Mouse (Mus musculus) neural tube, embryonic 10.5 days (tissue): ENCODE results near the gene Coro2b.

Experiments
- DNase-seq: peaks from one replicate; pipeline ENCODE4 v3.0.0-alpha.2; 2017; ENCODE audit warnings: low spot score; ENCODE audit errors: extremely low spot score

Coro2b gene

DNA sequence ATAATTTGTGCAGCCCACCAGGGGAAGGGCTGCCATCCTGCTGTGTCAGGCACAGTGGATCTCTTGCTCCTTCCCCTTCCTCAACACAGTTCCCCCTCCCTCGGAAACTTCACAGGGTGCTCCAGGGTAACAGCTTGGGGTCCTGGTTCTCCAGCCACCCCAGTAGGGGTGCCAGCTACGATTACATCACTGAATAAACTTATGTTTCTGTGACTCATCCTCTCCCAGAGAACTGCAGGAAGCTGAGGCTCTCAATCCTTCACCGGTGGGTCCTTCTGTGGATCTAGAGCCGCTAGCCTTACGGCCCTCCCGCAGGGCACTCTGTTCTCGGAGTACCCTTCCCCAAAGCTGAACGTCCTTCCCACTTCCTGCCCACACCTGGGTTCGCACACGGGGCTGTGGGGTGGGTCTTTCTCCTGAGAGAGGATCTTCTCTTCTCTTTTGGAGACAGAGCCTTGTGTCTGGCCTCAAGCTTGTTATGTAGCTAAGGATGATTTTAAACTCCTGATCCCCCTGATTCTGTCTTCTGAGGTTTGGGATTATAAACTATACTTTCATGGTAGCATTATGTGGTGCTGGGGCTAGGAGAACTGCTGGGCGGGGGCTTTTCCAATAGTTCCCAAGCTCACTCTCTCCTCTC lies 136.2 kb downstream of the Coro2b start:
- DNase-seq: no peak

DNA sequence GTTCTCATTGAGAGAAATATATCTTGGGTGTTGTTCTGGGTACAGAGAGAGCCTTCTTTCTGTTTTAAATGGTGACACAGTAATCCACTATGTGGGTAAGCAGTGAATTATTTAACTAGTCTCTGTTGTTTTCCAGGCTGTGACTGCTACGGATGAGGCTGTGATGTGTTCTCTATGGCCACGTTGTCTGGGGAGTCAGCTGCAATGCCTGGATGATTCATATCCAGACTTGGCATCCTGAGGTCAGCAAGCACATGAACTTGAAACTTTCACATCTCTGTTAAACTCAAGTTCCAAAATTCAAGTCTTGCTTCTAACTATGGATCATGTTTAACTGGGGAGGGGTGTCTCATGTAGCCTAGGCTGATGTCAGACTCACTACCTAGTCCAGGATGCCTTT lies 142.7 kb downstream of the Coro2b start:
- DNase-seq: no peak

DNA sequence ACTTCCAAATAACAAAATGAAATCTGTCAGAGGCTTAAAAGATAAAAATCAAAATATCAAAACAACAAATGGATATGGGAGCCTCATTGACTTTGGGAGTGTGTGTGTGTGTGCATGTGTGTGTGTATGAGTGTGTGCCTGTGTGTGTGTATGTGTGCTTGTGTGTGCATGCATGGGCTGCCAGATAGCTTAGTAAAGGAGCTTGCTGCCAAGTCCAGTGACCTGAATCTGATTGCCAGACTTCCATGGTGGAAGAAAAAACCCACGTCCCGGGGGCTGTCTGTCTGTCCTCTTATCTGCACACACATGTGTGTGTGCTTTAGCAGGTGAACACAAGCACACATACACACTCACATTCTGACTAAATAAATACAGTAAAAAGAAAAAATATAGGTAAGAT lies 143.3 kb downstream of the Coro2b start:
- DNase-seq: no peak

DNA sequence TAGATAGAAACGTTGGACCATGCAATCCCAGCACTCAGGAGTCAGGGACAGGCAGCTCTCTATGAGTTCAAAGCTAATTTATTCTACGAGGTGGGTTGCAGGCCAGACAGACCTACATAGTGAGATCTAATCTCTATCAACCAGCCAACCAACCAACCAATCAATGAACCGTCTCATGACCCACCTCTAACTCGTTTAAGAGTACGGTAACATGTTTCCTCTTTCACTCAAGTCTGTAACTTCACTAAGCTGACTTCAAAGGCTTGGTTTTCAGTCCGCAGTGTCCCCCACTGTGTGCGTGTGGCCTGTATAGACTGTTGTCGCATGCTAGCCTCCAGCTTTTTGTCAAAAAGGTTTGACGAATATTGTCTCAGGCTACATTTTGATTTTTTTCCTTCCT lies 147.1 kb downstream of the Coro2b start:
- DNase-seq: no peak

DNA sequence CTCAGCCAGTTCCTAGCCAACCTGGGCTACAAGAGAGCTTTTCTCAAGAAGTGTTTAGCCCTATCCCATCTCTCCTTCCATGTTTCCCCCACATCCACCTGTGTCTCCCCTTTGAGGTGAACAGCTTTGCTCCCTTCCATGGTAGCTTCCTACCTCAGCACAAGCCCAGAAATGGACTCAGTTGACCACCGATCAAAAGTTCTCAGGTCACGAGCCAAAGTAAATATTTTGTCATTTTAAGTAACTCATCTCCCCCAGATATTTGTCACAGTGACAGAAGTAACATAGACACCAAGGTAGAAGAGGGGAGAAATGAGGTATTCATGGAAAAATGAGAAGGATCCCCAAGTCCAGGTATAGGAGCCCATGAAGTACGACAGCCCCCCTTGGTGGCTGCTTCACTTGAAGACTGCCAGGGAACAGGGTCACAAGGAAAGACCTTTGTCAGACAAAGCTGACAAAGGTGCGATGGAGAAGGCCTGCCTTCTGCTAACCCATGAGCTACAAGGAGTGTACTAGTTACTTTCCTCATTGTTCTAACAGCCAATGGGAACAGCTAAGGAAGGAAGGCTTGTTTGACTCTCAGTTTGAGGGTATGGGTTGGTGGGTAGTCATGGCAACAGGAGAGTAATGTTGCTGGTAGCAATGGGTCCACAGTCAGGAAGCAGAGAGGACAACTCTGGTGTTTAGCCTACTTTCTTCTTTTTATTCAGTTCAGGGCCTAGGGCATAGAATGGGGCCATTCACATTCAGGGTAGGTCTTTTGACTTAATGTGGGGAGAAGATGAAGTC lies 150.9 kb downstream of the Coro2b start:
- no peak for DNase-seq

DNA sequence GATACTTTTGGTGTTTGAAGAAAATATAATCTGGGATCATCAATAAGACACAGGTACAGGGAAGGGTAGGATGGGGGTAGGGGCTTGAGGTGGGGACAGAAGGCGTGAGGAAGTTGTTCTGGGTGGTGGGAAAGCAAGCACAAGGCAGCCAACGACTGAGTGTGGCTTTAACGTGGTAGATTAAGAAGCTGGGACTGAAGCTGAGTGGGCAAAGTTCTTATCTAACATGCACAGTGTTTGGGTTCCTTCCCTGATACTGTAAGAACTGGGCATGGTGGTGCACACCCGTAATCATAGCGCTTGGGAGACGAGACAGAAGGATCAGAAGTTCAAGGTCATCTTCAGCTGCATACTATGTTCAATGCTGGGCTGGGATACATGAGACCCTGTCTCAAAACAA lies 151.8 kb downstream of the Coro2b start:
- no peak for DNase-seq

DNA sequence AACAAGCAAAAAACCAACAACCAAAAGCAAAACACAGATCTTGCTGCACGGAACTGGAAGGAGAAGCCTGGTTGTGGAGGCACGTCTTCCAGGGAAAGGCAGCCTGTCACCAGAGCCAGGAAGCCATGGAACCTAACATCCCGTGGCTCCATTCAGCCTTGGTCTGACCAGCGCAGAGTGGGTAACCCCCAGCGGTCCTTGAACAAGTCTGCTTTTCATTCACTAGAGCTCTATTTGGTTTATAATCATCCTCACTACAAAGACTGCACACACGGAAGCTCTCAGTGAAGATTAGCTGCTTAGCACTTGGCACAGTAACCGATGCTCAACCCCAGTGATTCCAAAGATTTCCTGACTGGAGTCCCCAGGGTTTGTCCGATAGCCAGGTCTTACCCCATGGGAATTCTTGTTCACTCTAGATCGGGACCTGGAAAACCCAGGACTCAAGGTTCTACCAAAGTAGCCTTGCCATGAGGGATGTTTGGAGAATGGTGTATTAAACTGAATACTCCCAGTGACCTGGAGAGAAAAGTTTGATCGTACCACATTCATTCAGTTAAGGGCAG lies 154.2 kb downstream of the Coro2b start:
- DNase-seq: no peak

DNA sequence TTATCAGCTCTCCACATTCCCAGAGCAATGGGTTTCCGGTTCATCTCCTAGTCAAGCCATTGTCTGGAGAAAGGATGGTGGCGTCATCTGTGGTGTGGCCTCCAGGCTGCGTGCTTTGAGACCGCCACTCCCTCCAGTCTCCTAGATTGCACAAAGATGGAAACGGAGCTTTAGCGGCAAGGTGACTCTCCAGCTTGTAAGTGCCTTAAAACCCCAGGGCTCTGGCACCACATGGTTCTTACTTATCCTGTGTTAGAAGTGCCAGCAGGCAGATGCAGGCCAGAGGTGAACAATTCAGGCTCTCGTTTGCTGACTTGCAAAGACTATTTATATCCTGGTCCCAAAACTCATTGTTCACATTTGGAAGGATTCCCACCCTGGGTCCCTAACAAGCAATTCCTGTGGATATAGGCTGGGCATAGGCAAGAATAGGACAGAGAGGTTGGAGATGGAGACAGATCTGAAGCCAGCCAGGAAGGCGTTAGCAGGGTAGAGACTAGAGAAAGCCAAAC lies 155.4 kb downstream of the Coro2b start:
- DNase-seq: no peak

DNA sequence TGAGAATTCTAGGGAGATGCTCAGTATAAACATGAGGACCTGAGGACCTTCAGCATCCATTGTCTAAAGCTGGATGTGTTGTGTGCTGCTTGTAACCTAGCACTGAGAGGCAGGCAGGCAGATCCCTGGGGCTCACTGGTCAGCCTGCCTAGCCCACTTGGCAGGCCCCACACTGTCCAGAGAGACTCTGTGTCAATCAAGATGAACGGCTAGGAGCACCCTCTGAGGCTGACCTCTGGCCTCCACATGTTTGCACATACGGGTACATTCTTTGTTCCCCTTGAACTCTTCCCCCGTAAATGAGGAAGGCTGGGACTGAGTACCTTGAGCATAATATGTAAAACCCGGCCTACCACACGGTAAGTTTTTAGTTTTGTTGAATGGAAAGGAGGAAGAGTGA lies 156.5 kb downstream of the Coro2b start:
- no peak for DNase-seq

DNA sequence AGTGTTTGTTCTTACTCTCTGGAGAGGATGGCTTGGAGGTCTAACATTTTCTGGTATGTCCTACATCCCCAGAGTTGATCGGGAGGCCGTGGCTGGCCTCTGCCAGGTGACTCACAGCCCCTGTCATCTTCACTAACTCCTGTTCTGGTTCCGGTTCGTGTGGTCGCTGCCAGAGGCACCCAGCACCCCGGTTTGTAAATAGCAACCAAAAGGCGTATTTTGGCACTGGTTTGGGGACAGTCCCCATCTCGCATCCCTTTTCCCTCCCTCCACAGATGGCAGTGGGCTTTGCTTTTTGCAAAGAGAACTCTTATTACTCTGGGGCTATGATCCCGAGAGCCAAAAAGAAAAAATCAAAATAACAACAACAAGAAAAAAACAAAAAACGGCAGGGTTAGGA lies 158.9 kb downstream of the Coro2b start:
- DNase-seq: no peak

DNA sequence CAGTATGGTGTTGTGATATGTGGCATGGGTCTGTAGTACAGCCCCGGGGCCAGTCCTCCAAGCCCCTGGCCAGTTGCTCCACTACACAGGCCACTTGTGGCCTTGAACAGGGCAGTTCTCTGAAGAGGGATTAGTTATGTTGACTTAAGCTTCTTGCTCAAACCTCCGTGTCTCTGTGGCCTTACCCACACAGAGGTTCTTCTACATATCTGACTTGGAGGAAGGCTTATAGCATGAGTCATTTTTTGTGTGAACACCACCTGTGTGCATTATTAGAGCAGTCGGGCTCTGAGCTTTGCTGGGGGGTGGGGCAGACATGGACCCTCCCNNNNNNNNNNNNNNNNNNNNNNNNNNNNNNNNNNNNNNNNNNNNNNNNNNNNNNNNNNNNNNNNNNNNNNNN lies 162.6 kb downstream of the Coro2b start:
- DNase-seq: no peak

DNA sequence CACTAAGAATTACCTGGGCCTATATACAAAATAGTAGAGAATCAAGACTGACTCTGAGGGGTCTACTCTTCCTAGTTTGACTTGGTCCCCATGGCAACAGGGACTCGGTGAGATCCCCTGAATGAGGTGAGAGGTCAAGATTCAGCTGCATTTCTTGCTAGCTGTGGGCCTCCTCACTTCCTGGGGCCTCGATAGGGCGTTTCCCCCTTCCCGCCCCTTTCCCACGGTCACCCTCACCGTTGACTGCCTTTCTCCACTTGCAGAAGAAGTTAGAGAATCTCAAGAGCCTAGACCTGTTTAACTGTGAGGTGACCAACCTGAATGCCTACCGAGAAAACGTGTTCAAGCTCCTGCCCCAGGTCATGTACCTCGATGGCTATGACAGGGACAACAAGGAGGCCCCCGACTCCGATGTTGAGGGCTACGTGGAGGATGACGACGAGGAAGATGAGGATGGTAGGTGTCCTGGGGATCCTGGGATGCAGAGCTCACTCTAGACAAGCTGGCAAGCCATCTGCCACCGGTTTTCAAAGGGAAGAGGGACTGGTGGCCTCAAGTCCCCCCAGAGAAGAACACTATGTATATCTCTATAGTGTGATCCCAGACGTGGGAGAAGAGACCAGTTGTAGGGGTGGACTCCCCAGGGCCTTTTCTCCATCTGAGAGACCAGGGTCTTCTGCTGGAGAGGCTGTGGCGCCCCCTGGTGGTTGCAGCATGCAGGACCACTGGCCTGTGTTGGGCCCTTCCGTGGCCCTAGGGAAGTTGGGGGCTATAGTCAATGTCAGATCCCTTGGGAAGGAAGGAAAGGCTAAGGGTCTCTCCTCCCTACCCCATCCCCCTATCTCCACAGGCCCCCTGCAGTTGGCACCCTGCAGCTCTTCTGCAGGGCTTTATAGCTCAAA lies 163.4 kb downstream of the Coro2b start:
- peak; percentile 54 for DNase-seq

DNA sequence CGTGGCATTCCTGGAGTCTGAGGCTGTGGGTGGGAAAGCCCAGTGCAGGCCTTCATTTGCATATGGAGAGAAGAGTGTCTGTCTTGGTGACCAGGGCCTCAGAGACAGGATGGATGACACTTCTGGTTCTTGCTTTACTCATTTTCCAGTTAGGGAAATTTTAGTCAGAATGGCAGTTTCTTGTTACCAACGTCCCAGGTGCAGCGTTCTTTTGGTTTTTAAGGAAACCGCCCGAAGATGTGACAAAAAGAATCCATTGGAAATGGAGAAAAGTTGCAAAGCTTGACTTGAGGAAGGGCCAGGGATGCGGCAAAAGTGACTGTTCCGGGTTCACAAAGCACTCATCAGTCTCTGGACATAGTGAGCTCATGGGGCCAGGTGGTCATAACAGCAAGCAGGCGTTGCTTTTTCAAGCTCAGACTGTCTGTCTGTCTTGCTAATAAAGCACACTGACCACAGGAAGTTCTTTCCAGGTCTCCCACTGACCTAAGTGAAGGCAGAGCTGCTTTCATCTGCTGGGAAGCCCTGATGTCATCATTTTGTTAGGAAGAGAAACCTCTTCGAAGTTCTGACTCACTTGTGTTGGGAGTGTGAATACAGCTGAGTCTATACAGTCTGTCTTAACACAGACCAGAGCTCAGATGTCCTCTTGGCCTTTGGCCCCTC lies 164.2 kb downstream of the Coro2b start:
- DNase-seq: no peak

DNA sequence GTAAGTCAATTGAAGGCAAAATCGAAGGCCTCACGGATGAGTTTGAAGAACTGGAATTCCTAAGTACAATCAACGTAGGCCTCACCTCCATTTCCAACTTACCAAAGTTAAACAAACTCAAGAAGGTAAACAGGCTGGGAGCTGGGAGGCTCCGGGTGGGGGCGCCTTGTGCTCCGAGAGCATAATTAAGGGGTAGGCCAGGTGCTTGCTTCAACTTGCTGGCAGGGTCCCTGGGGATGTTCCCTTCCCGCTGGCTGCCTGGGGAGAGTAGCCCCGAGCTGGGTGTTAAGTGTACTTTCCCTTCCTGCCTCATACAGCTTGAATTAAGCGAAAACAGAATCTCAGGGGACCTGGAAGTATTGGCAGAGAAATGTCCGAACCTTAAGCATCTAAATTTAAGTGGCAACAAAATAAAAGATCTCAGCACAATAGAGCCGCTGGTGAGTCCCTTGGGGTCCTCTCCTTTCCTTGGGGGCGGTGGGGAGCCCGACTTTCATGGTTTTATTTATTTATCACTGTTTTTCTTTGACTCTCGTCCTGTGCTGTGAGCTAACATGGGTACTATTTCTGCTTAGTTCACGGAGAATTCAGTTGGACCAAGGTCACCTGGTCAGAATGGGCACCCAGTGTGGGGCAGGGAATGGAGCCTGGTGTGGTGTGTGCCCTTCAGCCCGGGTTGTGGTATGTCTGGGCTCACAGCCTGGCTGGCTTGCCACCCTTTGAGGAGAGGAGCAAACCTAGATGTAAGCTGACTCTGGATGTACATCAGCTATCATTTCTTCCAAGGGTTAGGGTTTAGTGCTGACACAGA lies 164.9 kb downstream of the Coro2b start:
- DNase-seq: no peak

DNA sequence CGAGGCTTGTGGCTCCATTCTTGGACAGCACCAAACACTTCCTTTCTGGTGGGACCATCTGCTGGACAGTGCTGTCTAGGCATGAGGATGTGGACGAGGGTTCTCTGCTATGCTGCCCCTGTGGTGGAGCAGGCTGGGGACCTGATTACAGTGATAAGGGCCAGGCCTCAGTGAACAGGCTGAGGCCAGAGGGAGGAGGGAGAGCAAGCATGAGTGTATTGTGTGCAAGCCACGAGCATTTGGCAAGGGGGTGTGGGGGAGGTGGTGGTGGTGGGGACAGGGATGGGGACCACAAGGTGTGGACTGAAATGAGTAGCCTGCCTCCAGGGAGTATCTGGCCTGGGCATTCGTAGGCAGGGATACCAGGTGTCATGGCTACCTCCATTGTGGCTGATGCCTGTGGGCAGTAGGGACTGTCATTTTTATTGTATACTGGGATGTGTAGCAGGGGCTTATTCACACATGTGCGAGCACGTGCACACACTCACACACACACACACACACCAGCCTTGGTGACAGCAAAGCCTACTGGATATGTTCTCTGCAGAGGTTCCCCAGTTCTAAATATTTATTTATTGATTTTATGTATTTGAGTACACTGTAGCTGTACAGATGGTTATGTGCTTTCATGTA lies 166.1 kb downstream of the Coro2b start:
- no peak for DNase-seq

DNA sequence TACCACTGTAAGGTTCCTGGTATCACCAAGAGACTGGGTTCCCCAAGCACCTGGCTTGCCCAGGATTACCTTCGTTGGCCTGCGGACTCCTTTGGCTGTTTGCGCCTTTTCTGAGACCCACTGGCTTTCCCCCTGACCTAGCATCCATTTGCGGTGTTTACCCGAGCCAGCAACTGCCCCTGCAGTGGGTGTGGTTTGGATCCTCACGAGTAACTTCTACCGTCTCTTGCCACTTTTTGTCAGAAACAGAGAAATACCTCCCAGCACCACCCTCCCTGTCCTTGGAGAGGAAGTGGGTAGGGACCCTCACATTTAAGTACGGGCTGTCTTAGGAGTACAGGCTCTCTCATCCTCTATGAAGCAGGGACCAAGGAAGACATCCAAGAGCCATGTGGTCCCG lies 166.7 kb downstream of the Coro2b start:
- no peak for DNase-seq
